Mouse (Mus musculus) midbrain, embryonic 13.5 days (tissue): ENCODE data around the gene Gjb2. TPM values are rescaled to one million over a fixed set of nuclear protein-coding genes. Genes with fewer than 3 reads are reported as not detected.

Source experiments
- ATAC-seq: fragments of 200-750 bp; cut with Nextera tagmentation; 2 replicates; pipeline ENCODE4 v1.8.0; 2017; ENCODE audit warnings: mild to moderate bottlenecking, moderate TSS enrichment, moderate library complexity
- H3K27ac ChIP-seq: fragments of 300-500 bp; sonication (generic); 2 replicates; pipeline ENCODE4 v1.5.1; 2015; ENCODE audit warnings: inconsistent platforms, mild to moderate bottlenecking, moderate library complexity
- H3K27me3 ChIP-seq: fragments of 300-500 bp; sonication (generic); 2 replicates; pipeline ENCODE4 v1.6.1; 2015; ENCODE audit warnings: mild to moderate bottlenecking, inconsistent platforms
- H3K36me3 ChIP-seq: fragments of 300-500 bp; sonication (generic); 2 replicates; pipeline ENCODE4 v1.6.1; 2015; ENCODE audit warnings: mild to moderate bottlenecking, inconsistent platforms
- H3K4me1 ChIP-seq: fragments of 300-500 bp; sonication (generic); replicated peaks from 2 replicates; pipeline ENCODE4 v1.6.1; 2015; ENCODE audit warnings: inconsistent platforms
- H3K4me2 ChIP-seq: fragments of 300-500 bp; sonication (generic); replicated peaks from 2 replicates; pipeline ENCODE4 v1.6.1; 2015; ENCODE audit warnings: moderate library complexity, mild to moderate bottlenecking, inconsistent platforms
- H3K4me3 ChIP-seq: fragments of 300-500 bp; sonication (generic); replicated peaks from 2 replicates; pipeline ENCODE4 v1.5.1; 2015; ENCODE audit warnings: mild to moderate bottlenecking, inconsistent platforms
- H3K9ac ChIP-seq: fragments of 300-500 bp; sonication (generic); replicated peaks from 2 replicates; pipeline ENCODE4 v1.6.1; 2015; ENCODE audit warnings: mild to moderate bottlenecking, inconsistent platforms
- H3K9me3 ChIP-seq: fragments of 300-500 bp; sonication (generic); 2 replicates; pipeline ENCODE4 v1.6.1; 2016; ENCODE audit warnings: mild to moderate bottlenecking, inconsistent platforms
- WGBS: fragments of 180-500 bp; shearing (Covaris S2); methylation state at CpG from one replicate; pipeline ENCODE4 v1.1.7; 2015; 5-methylcytosine and 5-hydroxymethylcytosine counted together
- polyA plus RNA-seq: library from polyadenylated mRNA; unstranded; fragments of >200 nt; fragmentation: Nextera tagmentation; extraction: Ambion mirVana; gene quantifications from 2 replicates; pipeline ENCODE4 v1.2.1, GENCODE M21; 2015

Gene Gjb2
- polyA plus RNA-seq, 1 experiment from 2014 or later, result 10.0 TPM

GRCm38 (mm10) chr14:57057563-57058321 is 46.8 kb downstream of the Gjb2 start, which contains the start of gene Gja3:
Gja3 (minus strand) TSS chr14:57058100.
- peaks cover 12% of the 10 kb centered on the region for H3K4me1 ChIP-seq
- no peaks in the 10 kb centered on the region for H3K9me3 ChIP-seq
- peak within 1 kb of the TSS; percentile 56 for H3K9ac ChIP-seq
- H3K36me3 ChIP-seq, result no peaks in the 10 kb centered on the region
- under 1% methylated on average over 79 of the region's 79 CpGs for WGBS
- no peak within 1 kb of the TSS for H3K27ac ChIP-seq
- H3K4me3 ChIP-seq, result peak within 1 kb of the TSS; percentile 49
- H3K4me2 ChIP-seq, result peak within 1 kb of the TSS; percentile 86
- peaks cover 44% of the 10 kb centered on the region for H3K27me3 ChIP-seq
- peak; percentile 56; the same call in 1 of the 2 replicates for ATAC-seq

GRCm38 (mm10) chr14:57057204-57057562 is 47.3 kb downstream of the Gjb2 start:
- no peaks in the 10 kb centered on the region for H3K36me3 ChIP-seq
- WGBS, result 4% methylated on average over 19 of the region's 19 CpGs
- peaks cover 12% of the 10 kb centered on the region for H3K4me1 ChIP-seq
- H3K4me3 ChIP-seq, result peak overlapping the region; percentile 49
- peaks cover 44% of the 10 kb centered on the region for H3K27me3 ChIP-seq
- peak overlapping the region; percentile 56 for H3K9ac ChIP-seq
- no peak overlapping the region for H3K27ac ChIP-seq
- ATAC-seq, result no peak
- H3K4me2 ChIP-seq, result peak overlapping the region; percentile 86
- no peaks in the 10 kb centered on the region for H3K9me3 ChIP-seq

DNA sequence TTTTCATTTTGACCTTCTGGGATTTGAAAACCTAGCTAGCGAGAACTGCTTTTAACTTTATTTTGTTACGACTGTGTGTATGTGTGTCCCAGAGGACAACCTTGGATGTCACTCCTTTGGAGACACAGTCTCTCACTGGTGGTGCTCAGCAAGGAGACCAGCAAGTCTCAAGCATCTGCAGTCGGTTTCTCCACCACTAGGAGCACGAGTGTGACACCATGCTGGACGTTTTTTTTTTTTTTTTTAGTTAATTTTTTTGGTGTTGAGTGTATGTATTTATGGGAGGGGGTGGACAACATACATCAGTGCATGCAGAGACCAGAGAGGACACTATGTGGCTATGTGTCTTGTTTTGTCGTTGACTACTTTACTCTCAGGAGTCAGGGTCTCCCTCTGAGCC is 51.8 kb downstream of the Gjb2 start:
- Histone ChIP-seq H3K4me2 (no peak overlapping the region), H3K4me1 (peaks cover 6% of the 10 kb centered on the region), H3K9ac (no peak overlapping the region), H3K36me3 (no peaks in the 10 kb centered on the region), H3K27ac (no peak overlapping the region), H3K27me3 (peaks cover 25% of the 10 kb centered on the region), H3K9me3 (no peaks in the 10 kb centered on the region), H3K4me3 (no peak overlapping the region)
- ATAC-seq, result no peak
- 77% methylated on average over 6 of the region's 6 CpGs for WGBS

Other genes with a start within 250 kb of the Gjb2 start
- gene Zmym2, start 218.0 kb downstream of the Gjb2 start, polyA plus RNA-seq, result 84.8 and 85.8 TPM in 2 replicates
- 0.51 and 0.73 TPM in 2 replicates for gene Gja3, start 46.6 kb downstream of the Gjb2 start, polyA plus RNA-seq
- 0.09 TPM in 1 of 2 replicates, not detected in the other for gene Gm4491, start 11.2 kb upstream of the Gjb2 start, polyA plus RNA-seq
- 11.0 TPM in 2 replicates for gene Gjb6, start 28.9 kb upstream of the Gjb2 start, polyA plus RNA-seq